28 mouse cellular contexts compared by ENCODE assay signal in the genomic region with DNA sequence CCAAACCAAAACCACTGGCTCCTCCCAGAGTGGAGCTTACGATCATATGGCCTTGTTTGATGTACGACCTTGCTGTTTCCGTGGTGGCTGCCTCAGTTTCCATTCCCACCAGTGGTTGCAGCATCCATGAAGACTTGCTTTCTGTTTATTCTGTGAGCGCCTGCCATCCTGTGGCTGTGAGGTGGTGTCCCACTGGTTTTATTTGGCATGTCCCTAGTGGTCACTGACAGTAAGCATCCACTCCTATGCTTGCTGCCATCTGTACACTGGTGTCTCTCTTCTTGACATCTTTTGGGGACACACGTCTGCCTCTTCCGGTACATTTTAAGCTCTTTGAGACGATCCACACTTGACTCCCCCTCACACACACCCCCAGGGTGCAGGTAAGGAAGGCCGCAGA. TPM values are rescaled to one million over a fixed set of nuclear protein-coding genes. Genes with fewer than 3 reads are reported as not detected.
A peak's percentile ranks its signal among the peaks of the same experiment; 100 is the strongest.
DNase-seq lines count a peak whose midpoint lies in the region; ATAC-seq and TF ChIP-seq lines count a peak whose summit lies in the region.
"Had no signal": no experiment of that assay in that cellular context is flagged by ENCODE, and none has a peak within 500 bp of the region (broad histone marks: within the 10 kb centered on the region; RNA-seq: fewer than 3 reads in every experiment).

No protein-coding gene starts in this region.

- intact Hi-C loops in left cerebral cortex, adult 2 months (cut with DNase I): no loop called here

- 63% methylated on average over 8 of the region's 8 CpGs for WGBS in cerebellum, adult 2 months
- WGBS in hindbrain, postnatal 0 days: 88% methylated on average over 8 of the region's 8 CpGs
- WGBS in hindbrain, embryonic 14.5 days: 86% methylated on average over 8 of the region's 8 CpGs
- 88% methylated on average over 8 of the region's 8 CpGs for WGBS in midbrain, postnatal 0 days
- 89% methylated on average over 8 of the region's 8 CpGs for WGBS in midbrain, embryonic 11.5 days

- DNase-seq in cerebellum, adult 2 months: no peak
- DNase-seq in cerebellum, adult 18-20 months: no peak
- DNase-seq in hindbrain, postnatal 0 days (ENCODE audit: low spot score): no peak
- DNase-seq in hindbrain, embryonic 14.5 days (ENCODE audit: low spot score): no peak
- DNase-seq in left cerebral cortex, adult 2 months (ENCODE audit: extremely low spot score in 1 of 2, low spot score in 2 of 2): no peak
- DNase-seq in left cerebral cortex, adult 11 months (ENCODE audit: low spot score): no peak
- DNase-seq in midbrain, postnatal 0 days (ENCODE audit: low spot score): no peak
- no peak for DNase-seq in midbrain, embryonic 11.5 days (ENCODE audit: low spot score, missing footprints)
- DNase-seq: adrenal gland, postnatal 10 days; adrenal gland, postnatal 36 days; cerebellum, adult 8-10 months; cerebellum, postnatal 10 days; cerebellum, postnatal 36 days; gastrocnemius, adult 2 months; gastrocnemius, postnatal 14 days; heart, adult 18-20 months; heart, postnatal 36 days had no signal

- no peak for ATAC-seq in hindbrain, postnatal 0 days
- no peak for ATAC-seq in hindbrain, embryonic 14.5 days (ENCODE audit: low FRiP score)
- no peak for ATAC-seq in midbrain, postnatal 0 days (ENCODE audit: low FRiP score)
- no peak for ATAC-seq in midbrain, embryonic 11.5 days (ENCODE audit: low FRiP score)
- ATAC-seq: forebrain, embryonic 13.5 days; forebrain, embryonic 16.5 days; Patski had no signal

- no peak overlapping the region for H3K27ac ChIP-seq in cerebellum, adult 2 months (ENCODE audit: insufficient read depth, low read length)
- H3K27ac ChIP-seq in hindbrain, postnatal 0 days: no peak overlapping the region
- no peak overlapping the region for H3K27ac ChIP-seq in hindbrain, embryonic 14.5 days
- H3K27ac ChIP-seq in left cerebral cortex, adult 2 months: no peak overlapping the region
- H3K27ac ChIP-seq in midbrain, postnatal 0 days (ENCODE audit: low read depth, low read length): no peak overlapping the region
- H3K27ac ChIP-seq in midbrain, embryonic 11.5 days (ENCODE audit: low read depth, low read length): no peak overlapping the region
- H3K27ac ChIP-seq: forebrain, embryonic 10.5 days; forebrain, embryonic 13.5 days; gastrocnemius, adult 2 months; heart, embryonic 10.5 days; heart, embryonic 13.5 days; hindbrain, embryonic 10.5 days; hindbrain, embryonic 13.5 days had no signal

- H3K36me3 ChIP-seq in hindbrain, postnatal 0 days (ENCODE audit: insufficient read depth, low read length): no peaks in the 10 kb centered on the region
- H3K36me3 ChIP-seq in hindbrain, embryonic 14.5 days (replicated peaks; ENCODE audit: control insufficient read depth, insufficient read depth): no peaks in the 10 kb centered on the region
- H3K36me3 ChIP-seq in midbrain, postnatal 0 days (ENCODE audit: insufficient read depth, low read length): no peaks in the 10 kb centered on the region
- H3K36me3 ChIP-seq in midbrain, embryonic 11.5 days (ENCODE audit: control insufficient read depth, insufficient read depth, low read length): no peaks in the 10 kb centered on the region
- H3K36me3 ChIP-seq: forebrain, embryonic 10.5 days; G1E; heart, embryonic 10.5 days; heart, embryonic 13.5 days; hindbrain, embryonic 10.5 days; hindbrain, embryonic 13.5 days had no signal

- no peaks in the 10 kb centered on the region for H3K27me3 ChIP-seq in cerebellum, adult 2 months (ENCODE audit: control insufficient read depth, insufficient read depth, low read length)
- no peaks in the 10 kb centered on the region for H3K27me3 ChIP-seq in hindbrain, postnatal 0 days (ENCODE audit: insufficient read depth, low read length)
- H3K27me3 ChIP-seq in hindbrain, embryonic 14.5 days (ENCODE audit: control insufficient read depth, insufficient read depth, low read length): peaks cover 12% of the 10 kb centered on the region
- no peaks in the 10 kb centered on the region for H3K27me3 ChIP-seq in midbrain, postnatal 0 days (ENCODE audit: insufficient read depth, low read length)
- peaks cover 3% of the 10 kb centered on the region; the same call in 1 of the 2 replicates for H3K27me3 ChIP-seq in midbrain, embryonic 11.5 days (ENCODE audit: control insufficient read depth, insufficient read depth, low read length)

- TF ChIP-seq POLR2A in cerebellum, adult 2 months (IDR thresholded peaks at IDR 0.05; ENCODE audit: borderline replicate concordance, insufficient read depth, low read length): no peak

- no peak overlapping the region for H3K9ac ChIP-seq in hindbrain, postnatal 0 days (replicated peaks; ENCODE audit: low read length)
- no peak overlapping the region for H3K9ac ChIP-seq in hindbrain, embryonic 14.5 days
- no peak overlapping the region for H3K9ac ChIP-seq in midbrain, postnatal 0 days (replicated peaks; ENCODE audit: low read length, poor library complexity, severe bottlenecking)
- no peak overlapping the region for H3K9ac ChIP-seq in midbrain, embryonic 11.5 days (ENCODE audit: low read length)
- H3K9ac ChIP-seq: forebrain, embryonic 13.5 days; heart, embryonic 13.5 days; hindbrain, embryonic 13.5 days had no signal

- no peak overlapping the region for H3K4me3 ChIP-seq in cerebellum, adult 2 months (replicated peaks; ENCODE audit: insufficient read depth, low read depth, low read length)
- no peak overlapping the region for H3K4me3 ChIP-seq in hindbrain, postnatal 0 days (ENCODE audit: low read length)
- H3K4me3 ChIP-seq in hindbrain, embryonic 14.5 days (replicated peaks; ENCODE audit: low read length): no peak overlapping the region
- H3K4me3 ChIP-seq in left cerebral cortex, adult 2 months: no peak overlapping the region
- H3K4me3 ChIP-seq in midbrain, postnatal 0 days (ENCODE audit: low read depth, low read length): no peak overlapping the region
- H3K4me3 ChIP-seq in midbrain, embryonic 11.5 days (ENCODE audit: low read depth, low read length): no peak overlapping the region
- H3K4me3 ChIP-seq: forebrain, embryonic 10.5 days; forebrain, embryonic 13.5 days; gastrocnemius, adult 2 months; heart, embryonic 10.5 days; heart, embryonic 13.5 days; hindbrain, embryonic 10.5 days; hindbrain, embryonic 13.5 days had no signal

- H3K4me2 ChIP-seq in hindbrain, postnatal 0 days (ENCODE audit: low read depth, low read length): no peak overlapping the region
- no peak overlapping the region for H3K4me2 ChIP-seq in hindbrain, embryonic 14.5 days (replicated peaks)
- no peak overlapping the region for H3K4me2 ChIP-seq in midbrain, postnatal 0 days (ENCODE audit: low read depth, low read length, poor library complexity, severe bottlenecking)
- H3K4me2 ChIP-seq in midbrain, embryonic 11.5 days: no peak overlapping the region
- H3K4me2 ChIP-seq: forebrain, embryonic 13.5 days; heart, embryonic 13.5 days; hindbrain, embryonic 13.5 days had no signal

- no peaks in the 10 kb centered on the region for H3K9me3 ChIP-seq in hindbrain, postnatal 0 days (ENCODE audit: low read length)
- no peaks in the 10 kb centered on the region for H3K9me3 ChIP-seq in hindbrain, embryonic 14.5 days (ENCODE audit: control insufficient read depth, low read length)
- no peaks in the 10 kb centered on the region for H3K9me3 ChIP-seq in midbrain, postnatal 0 days (ENCODE audit: low read length)
- no peaks in the 10 kb centered on the region for H3K9me3 ChIP-seq in midbrain, embryonic 11.5 days (ENCODE audit: control insufficient read depth, low read length)
- H3K9me3 ChIP-seq: forebrain, embryonic 10.5 days; forebrain, embryonic 13.5 days; heart, embryonic 10.5 days; heart, embryonic 13.5 days; hindbrain, embryonic 10.5 days; hindbrain, embryonic 13.5 days had no signal

- H3K4me1 ChIP-seq in cerebellum, adult 2 months (ENCODE audit: control insufficient read depth, insufficient read depth, low read length): peaks cover 10% of the 10 kb centered on the region; the same call in 1 of the 2 replicates
- H3K4me1 ChIP-seq in hindbrain, postnatal 0 days (ENCODE audit: insufficient read depth, low read length): no peaks in the 10 kb centered on the region
- no peaks in the 10 kb centered on the region for H3K4me1 ChIP-seq in hindbrain, embryonic 14.5 days (replicated peaks; ENCODE audit: control insufficient read depth, insufficient read depth, low read length)
- no peaks in the 10 kb centered on the region for H3K4me1 ChIP-seq in midbrain, postnatal 0 days (ENCODE audit: insufficient read depth, low read length)
- no peaks in the 10 kb centered on the region for H3K4me1 ChIP-seq in midbrain, embryonic 11.5 days (ENCODE audit: control insufficient read depth, insufficient read depth, low read length)
- H3K4me1 ChIP-seq: forebrain, embryonic 13.5 days; heart, embryonic 10.5 days; heart, embryonic 13.5 days; hindbrain, embryonic 10.5 days; hindbrain, embryonic 13.5 days had no signal

- peak; percentile 42; the same call in 1 of the 2 replicates for TF ChIP-seq CTCF in cerebellum, adult 2 months (IDR thresholded peaks at IDR 0.05; ENCODE audit: borderline replicate concordance, insufficient read depth, low read depth, low read length)
- TF ChIP-seq CTCF in hindbrain, postnatal 0 days (IDR thresholded peaks at IDR 0.05; ENCODE audit: low read depth): peak; percentile 41
- peak; percentile 19 for TF ChIP-seq CTCF in left cerebral cortex, adult 2 months (IDR thresholded peaks at IDR 0.05)
- TF ChIP-seq CTCF in midbrain, postnatal 0 days (IDR thresholded peaks at IDR 0.05): peak; percentile 52

RNA-seq across cellular contexts. Expression of a gene that starts 7.2 kb away (rescaled TPM):
- polyA plus RNA-seq in cerebellum, adult 2 months (2012; rRNA removed): 47.6 and 49.0 TPM in 2 replicates
- total RNA-seq in hindbrain, postnatal 0 days (2014; rRNA removed): 12.4 and 13.6 TPM in 2 replicates
- 7.6 and 8.2 TPM in 2 replicates for polyA plus RNA-seq in hindbrain, postnatal 0 days (2015; fragmentation: Nextera tagmentation; extraction: Ambion mirVana)
- polyA plus RNA-seq in hindbrain, embryonic 14.5 days (2014; fragmentation: Nextera tagmentation; extraction: Ambion mirVana): 11.2 and 11.8 TPM in 2 replicates
- 10 to 100 TPM; 54.0 to 54.7 TPM for total RNA-seq in left cerebral cortex, adult 2 months (2021)
- 17.4 and 19.6 TPM in 2 replicates for total RNA-seq in midbrain, postnatal 0 days (2014; rRNA removed)
- 8.1 and 8.5 TPM in 2 replicates for polyA plus RNA-seq in midbrain, postnatal 0 days (2015; fragmentation: Nextera tagmentation; extraction: Ambion mirVana)
- 0.59 and 0.87 TPM in 2 replicates for polyA plus RNA-seq in midbrain, embryonic 11.5 days (2014; fragmentation: Nextera tagmentation; extraction: Ambion mirVana)
- total RNA-seq: gastrocnemius, postnatal 14 days; gastrocnemius, postnatal 4 days had no signal
- polyA plus RNA-seq: G1E; heart, embryonic 13.5 days; heart, embryonic 16.5 days; Patski had no signal

RNA-seq across cellular contexts. Expression of a gene that starts 38.4 kb away (rescaled TPM):
- polyA plus RNA-seq in cerebellum, adult 2 months (2012; rRNA removed): 96.6 and 101 TPM in 2 replicates
- 115 and 170 TPM in 2 replicates for total RNA-seq in hindbrain, postnatal 0 days (2014; rRNA removed)
- polyA plus RNA-seq in hindbrain, postnatal 0 days (2015; fragmentation: Nextera tagmentation; extraction: Ambion mirVana): 162 and 163 TPM in 2 replicates
- 120 and 127 TPM in 2 replicates for polyA plus RNA-seq in hindbrain, embryonic 14.5 days (2014; fragmentation: Nextera tagmentation; extraction: Ambion mirVana)
- total RNA-seq in left cerebral cortex, adult 2 months (2021): 100 to 1,000 TPM; 128 to 136 TPM
- 227 and 231 TPM in 2 replicates for total RNA-seq in midbrain, postnatal 0 days (2014; rRNA removed)
- polyA plus RNA-seq in midbrain, postnatal 0 days (2015; fragmentation: Nextera tagmentation; extraction: Ambion mirVana): 142 and 147 TPM in 2 replicates
- polyA plus RNA-seq in midbrain, embryonic 11.5 days (2014; fragmentation: Nextera tagmentation; extraction: Ambion mirVana): 80.0 and 86.1 TPM in 2 replicates
